Mouse (Mus musculus) left cerebral cortex, postnatal 10 days (tissue): ENCODE data around the gene Rrp36. TPM values are rescaled to one million over a fixed set of nuclear protein-coding genes. Genes with fewer than 3 reads are reported as not detected.

Experiments used
- DNase-seq, 2 experiments: peaks; one replicate each; pipeline ENCODE4 v3.0.0; 2021 to 2022; ENCODE audit warnings: low spot score in 2 of 2, mixed read lengths in 1 of 2; ENCODE audit errors: extremely low spot score in 1 of 2
- intact Hi-C: fragments of 180-260 bp; cut with DNase I; formaldehyde crosslinking; loops from one replicate; pipeline ENCODE4 v1.15.1; 2025
- total RNA-seq, 2 experiments: library from RNA; stranded (reverse); gene quantifications; 2 replicates each; pipeline ENCODE4 v1.2.3; 2021

The Rrp36 gene
- total RNA-seq, 2 experiments from 2014 or later: 14.8 to 19.3 TPM

DNA sequence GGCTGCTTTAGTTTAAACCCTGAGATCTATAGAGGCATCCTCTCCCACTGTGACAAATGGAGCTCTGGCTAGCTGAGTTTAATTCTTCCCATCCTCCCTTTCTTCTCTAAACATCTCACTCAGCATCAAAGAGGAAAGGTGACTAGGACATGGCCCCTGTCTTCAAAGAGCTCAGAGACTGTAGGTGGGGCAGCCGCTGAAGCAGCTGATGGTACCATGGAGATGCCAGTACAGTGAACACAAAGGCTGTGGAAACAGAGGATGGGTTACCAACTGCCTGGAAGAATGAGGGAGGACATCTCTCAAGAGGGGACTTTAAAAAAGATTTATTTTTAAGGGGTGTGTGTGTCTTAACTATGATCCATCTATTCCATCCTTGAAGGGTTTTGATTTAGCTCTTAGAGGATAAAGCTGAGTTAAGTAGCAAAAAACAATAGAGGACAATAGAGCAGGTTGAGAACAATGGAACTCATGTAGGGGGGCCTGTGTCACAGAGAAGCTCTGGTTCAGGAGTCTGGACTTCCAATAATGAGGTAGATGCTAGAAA is 20.4 kb upstream of the Rrp36 start:
- intact Hi-C loops: no loop called here
- DNase-seq: no peak

DNA sequence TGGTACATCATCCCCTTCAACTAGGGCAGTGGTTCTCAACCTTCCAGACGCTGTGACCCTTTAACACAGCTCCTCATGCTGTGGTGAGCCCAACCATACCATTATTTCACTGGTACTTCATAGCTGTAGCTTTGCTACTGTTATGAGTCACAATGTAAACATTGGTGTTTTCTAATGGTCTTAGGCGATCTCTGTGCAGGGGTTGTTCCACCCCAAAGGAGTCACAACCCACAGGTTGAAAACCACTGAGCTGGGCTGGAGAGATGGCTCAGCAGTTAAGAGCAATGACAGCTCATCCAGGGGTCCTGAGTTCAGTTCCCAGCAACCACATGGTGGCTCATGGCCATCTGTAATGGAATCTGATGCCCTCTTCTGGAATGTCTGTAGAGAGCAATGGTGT is 17.2 kb upstream of the Rrp36 start:
- intact Hi-C loops: no loop called here
- no peak for DNase-seq

GRCm38 (mm10) chr17:46690665-46691064 is 16.5 kb upstream of the Rrp36 start:
- intact Hi-C loops: no loop called here
- DNase-seq: no peak

DNA sequence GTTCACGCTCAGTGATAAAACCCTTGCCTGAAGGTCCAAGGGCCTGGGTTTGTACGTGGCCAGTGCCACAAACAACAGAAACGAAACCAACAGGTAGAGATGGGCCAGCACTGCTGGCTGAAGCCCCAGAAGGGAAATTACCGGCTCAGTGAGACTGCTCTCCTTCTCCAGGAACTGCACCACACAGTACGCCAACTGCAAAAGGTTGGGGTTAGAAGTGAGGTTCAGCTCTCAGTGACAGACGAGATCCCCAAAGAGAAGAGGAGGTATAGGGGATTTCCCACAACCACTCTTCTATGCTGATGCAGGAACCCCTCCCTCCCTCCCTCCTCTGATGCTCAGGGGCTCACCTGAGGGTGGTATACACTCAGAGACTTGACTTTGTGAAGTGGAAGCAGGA is 11.8 kb upstream of the Rrp36 start:
- no peak for DNase-seq
- intact Hi-C loops: no loop called here

GRCm38 (mm10) chr17:46682654-46683389 is 8.7 kb upstream of the Rrp36 start:
- intact Hi-C loops: no loop called here
- DNase-seq: peak in 1 of 2 experiments; percentile 60

GRCm38 (mm10) chr17:46681466-46682118 is 7.4 kb upstream of the Rrp36 start:
- no peak for DNase-seq
- intact Hi-C loops: no loop called here

DNA sequence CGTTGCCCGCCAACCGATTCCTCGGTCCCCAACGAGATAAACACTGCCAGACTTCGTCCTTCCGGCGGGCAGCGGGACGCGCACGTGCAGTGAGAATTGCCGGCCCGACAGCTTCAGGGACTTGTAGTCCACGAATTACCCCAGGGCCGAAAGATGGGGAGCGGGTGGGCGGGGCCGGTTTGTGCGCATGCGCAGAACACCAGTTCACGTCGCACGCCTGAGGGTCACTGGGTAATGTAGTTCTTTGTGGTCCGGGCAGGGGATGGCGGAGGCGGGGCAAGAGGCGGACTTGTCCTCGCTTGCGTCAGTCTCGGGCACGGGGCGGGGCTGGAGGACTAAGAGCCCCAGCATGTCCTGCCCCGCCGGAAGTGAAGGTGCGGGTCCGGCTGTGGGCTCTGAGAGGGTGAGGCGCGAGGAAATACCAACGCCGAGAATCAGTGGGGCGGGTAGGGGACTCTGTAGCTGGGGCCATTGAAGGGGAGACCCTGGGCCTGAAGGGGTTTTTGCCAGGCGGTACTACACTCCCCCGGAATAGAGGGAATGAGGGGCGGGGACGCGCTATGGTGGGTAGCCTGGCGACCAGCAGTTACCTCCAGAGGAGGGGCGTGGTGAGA is 6.7 kb upstream of the Rrp36 start, which contains the start of gene Klhdc3:
Gene Klhdc3, minus strand, starts transcription at position 155 of the 614 bp plus-strand sequence.
- DNase-seq: peak; percentile 97 to 99
- intact Hi-C loops: no loop called here

DNA sequence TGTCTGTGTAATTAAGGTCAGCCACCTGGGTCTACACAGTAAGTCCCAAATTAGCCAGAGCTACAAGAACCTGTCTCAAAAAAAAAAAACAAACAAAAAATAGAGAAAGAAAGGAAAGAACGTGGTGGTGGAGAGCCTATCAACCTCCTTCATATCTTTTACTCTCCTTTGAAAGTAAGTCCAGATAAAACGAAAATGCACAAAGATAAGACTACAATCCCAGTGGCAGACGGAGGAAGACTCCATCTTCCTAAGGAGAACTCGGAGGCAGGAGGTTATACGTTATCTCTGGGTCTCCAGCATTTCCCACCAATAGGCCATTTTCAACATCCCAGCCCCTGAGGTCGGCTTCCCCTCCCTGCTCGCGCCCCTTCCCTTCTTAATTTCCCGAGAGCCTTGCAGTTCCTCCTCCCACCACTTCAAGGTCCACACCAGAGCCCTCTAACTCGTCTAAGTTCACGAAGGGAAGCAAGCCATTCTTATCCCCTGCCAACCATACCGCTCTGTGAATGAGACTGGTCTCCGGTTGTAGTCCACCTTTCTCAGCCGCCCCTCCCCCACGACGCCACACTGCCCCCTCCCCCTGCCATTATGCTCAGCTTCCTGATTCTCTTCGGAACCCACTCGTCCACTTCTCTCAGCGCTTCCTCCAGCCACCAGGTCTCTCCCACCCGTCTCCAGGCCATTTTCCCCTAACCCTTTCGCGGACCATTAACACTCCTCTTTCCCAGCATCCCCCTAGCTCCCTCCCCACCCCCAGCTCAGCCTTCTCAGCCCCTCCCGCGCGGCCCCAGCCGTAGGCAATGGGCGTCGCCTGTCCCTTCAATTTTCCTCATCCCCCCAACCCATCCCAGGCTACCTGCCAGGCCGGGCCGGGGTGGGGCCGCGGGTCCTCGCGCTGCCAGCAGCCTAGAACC is 5.9 kb upstream of the Rrp36 start:
- intact Hi-C loops: no loop called here

GRCm38 (mm10) chr17:46678911-46679310 is 4.8 kb upstream of the Rrp36 start:
- intact Hi-C loops: no loop called here
- no peak for DNase-seq

More for the DNA sequence above, 5.9 kb upstream of the Rrp36 start:
- DNase-seq: peak in 1 of 2 experiments; percentile 79

DNA sequence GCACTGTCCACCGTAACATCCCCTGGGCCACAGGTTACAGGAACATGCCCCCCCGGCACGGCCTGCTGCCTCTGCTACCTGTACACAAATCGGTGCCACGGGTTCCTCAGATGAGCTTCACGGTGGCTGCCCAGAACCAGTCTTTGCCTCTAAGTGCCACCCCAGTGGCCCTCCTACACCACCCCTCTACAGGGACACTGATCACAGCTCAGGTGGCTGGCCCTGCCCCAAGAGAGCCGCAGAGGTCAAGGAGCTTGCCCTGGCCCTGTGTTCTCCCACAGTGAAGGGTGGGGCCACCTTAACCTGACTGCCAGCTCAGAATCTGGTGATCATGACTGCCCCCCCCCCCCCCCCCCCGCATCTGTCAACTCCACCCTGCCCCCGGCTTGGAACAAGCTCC is 4.3 kb upstream of the Rrp36 start, which contains the start of gene Mea1:
Gene Mea1, plus strand, starts transcription at position 378 of the 400 bp plus-strand sequence.
- intact Hi-C loops: no loop called here
- no peak for DNase-seq

- no peak for DNase-seq
- intact Hi-C loops: no loop called here
These were observed 555 bp upstream of the Rrp36 start for GRCm38 (mm10) chr17:46674530-46675283.

GRCm38 (mm10) chr17:46669911-46670310 is 4.2 kb downstream of the Rrp36 start:
- no peak for DNase-seq
- intact Hi-C loops: no loop called here

GRCm38 (mm10) chr17:46667712-46668111 is 6.4 kb downstream of the Rrp36 start:
- intact Hi-C loops: no loop called here
- peak in 1 of 2 experiments; percentile 84 for DNase-seq

DNA sequence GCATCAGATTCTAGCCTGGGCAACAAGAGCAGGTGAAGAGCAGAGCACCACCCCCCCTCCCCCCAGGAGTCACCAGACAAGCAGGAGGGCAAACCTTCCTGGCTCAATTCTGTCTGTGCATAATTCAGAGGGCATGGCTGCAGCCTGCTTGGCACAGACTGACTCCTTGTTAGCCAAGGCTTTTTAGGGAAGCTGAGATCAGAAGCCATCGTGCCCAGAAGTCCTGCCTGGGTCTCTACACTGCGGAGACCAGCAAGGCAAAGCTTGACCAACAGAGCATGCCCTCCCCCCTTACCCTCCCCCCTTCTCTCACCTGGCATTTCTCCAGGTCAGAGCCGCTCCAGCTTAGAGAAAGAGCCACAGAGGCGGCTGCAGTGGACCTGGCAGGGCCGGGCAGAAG is 11.4 kb downstream of the Rrp36 start:
- intact Hi-C loops: no loop called here
- no peak for DNase-seq

GRCm38 (mm10) chr17:46661981-46662380 is 12.2 kb downstream of the Rrp36 start:
- no peak for DNase-seq

GRCm38 (mm10) chr17:46661351-46661750 is 12.8 kb downstream of the Rrp36 start:
- DNase-seq: peak in 1 of 2 experiments; percentile 17
- intact Hi-C loops: no loop called here

More at GRCm38 (mm10) chr17:46661981-46662380, 12.2 kb downstream of the Rrp36 start:
- intact Hi-C loops: no loop called here

DNA sequence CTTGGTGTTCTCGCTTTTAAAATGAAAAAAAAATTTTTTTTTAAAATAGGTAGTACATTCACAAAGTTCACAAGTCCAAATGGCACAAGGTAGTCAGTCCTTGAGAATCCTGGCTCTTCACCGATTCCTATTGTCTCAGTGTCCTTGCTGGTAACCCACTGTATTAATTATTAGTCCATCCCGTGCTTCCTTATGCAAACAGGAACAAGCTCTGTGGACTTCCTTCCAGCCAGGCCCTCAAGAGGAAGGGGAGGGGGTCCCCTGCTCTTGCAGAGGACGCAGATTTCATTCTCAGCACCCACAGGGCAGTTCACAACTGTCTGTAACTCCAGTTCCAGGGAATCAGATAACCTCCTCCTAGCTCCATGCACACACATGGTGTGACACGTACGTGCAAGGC is 18.1 kb downstream of the Rrp36 start:
- intact Hi-C loops: no loop called here
- no peak for DNase-seq
